8 mouse cellular contexts compared by ENCODE assay signal in genomic region chr9:52676587-52676986, GRCm38 (mm10). TPM values are rescaled to one million over a fixed set of nuclear protein-coding genes. Genes with fewer than 3 reads are reported as not detected.
DNase-seq lines count a peak whose midpoint lies in the region; ATAC-seq lines count a peak whose summit lies in the region.

No protein-coding gene starts in this region.

- ATAC-seq in heart, embryonic 13.5 days (ENCODE audit: extremely low read depth, insufficient number of reproducible peaks, low FRiP score, low TSS enrichment): no peak
- no peak for ATAC-seq in liver, embryonic 11.5 days (replicated peaks; ENCODE audit: low FRiP score)
- no peak for ATAC-seq in monocyte, adult 5-6 weeks (replicated peaks; ENCODE audit: insufficient number of reproducible peaks, low FRiP score, low TSS enrichment, poor library complexity, severe bottlenecking)

- 20% methylated on average over 4 of the region's 4 CpGs for WGBS in heart, embryonic 13.5 days
- WGBS in liver, embryonic 11.5 days: 16% methylated on average over 4 of the region's 4 CpGs

- H3K27me3 ChIP-seq in heart, embryonic 13.5 days (replicated peaks): peaks cover 57% of the 10 kb centered on the region
- H3K27me3 ChIP-seq in liver, embryonic 11.5 days (replicated peaks; ENCODE audit: control insufficient read depth, insufficient read depth, low read length): peaks cover 45% of the 10 kb centered on the region

- no peak overlapping the region for H3K27ac ChIP-seq in heart, embryonic 13.5 days (replicated peaks)
- no peak overlapping the region for H3K27ac ChIP-seq in liver, embryonic 11.5 days (ENCODE audit: low read depth, low read length)

- H3K36me3 ChIP-seq in heart, embryonic 13.5 days: no peaks in the 10 kb centered on the region
- no peaks in the 10 kb centered on the region for H3K36me3 ChIP-seq in liver, embryonic 11.5 days (ENCODE audit: control insufficient read depth, insufficient read depth, low read length)

- no peak overlapping the region for H3K9ac ChIP-seq in heart, embryonic 13.5 days
- H3K9ac ChIP-seq in liver, embryonic 11.5 days (ENCODE audit: low read depth, low read length): no peak overlapping the region

- H3K4me3 ChIP-seq in heart, embryonic 13.5 days: no peak overlapping the region
- no peak overlapping the region for H3K4me3 ChIP-seq in liver, embryonic 11.5 days (ENCODE audit: low read depth, low read length)

- peaks cover 14% of the 10 kb centered on the region for H3K4me1 ChIP-seq in heart, embryonic 13.5 days
- H3K4me1 ChIP-seq in liver, embryonic 11.5 days (replicated peaks; ENCODE audit: control insufficient read depth, insufficient read depth, low read length): no peaks in the 10 kb centered on the region

- DNase-seq in heart, adult 9 months (ENCODE audit: low spot score in 2 of 2): no peak
- DNase-seq in A20 (ENCODE audit: low read depth, low spot score): peak; percentile 25
- DNase-seq in embryo, embryonic 11 days: peak; percentile 64
- DNase-seq in liver, embryonic 11.5 days (ENCODE audit: low spot score): peak; percentile 31
- DNase-seq in right cerebral cortex, postnatal 25 days: no peak
- DNase-seq in heart, adult 11 months: no peak

- H3K4me2 ChIP-seq in heart, embryonic 13.5 days: peak overlapping the region; percentile 36
- H3K4me2 ChIP-seq in liver, embryonic 11.5 days: no peak overlapping the region

- no peaks in the 10 kb centered on the region for H3K9me3 ChIP-seq in heart, embryonic 13.5 days
- no peaks in the 10 kb centered on the region for H3K9me3 ChIP-seq in liver, embryonic 11.5 days (ENCODE audit: control insufficient read depth, low read length)

RNA-seq across cellular contexts. Expression of gene AI593442, which starts 3.0 kb away (rescaled TPM):
- 0.11 and 0.17 TPM in 2 replicates for polyA plus RNA-seq in heart, embryonic 13.5 days (2015; fragmentation: Nextera tagmentation; extraction: Ambion mirVana)
- polyA plus RNA-seq in liver, embryonic 11.5 days (2014; fragmentation: Nextera tagmentation; extraction: Ambion mirVana): 0.10 and 0.21 TPM in 2 replicates
- total RNA-seq in monocyte, adult 5-6 weeks (2017): not detected in 3 replicates

Comparison
In these comparisons a context has a peak if more than half of its experiments do, and no peak if none do; other contexts are left out.
1. DNase-seq: peak in A20 (single experiment), embryo, embryonic 11 days (single experiment) and liver, embryonic 11.5 days (single experiment); none in heart, adult 9 months (0 of 2), right cerebral cortex, postnatal 25 days (single experiment) and heart, adult 11 months (single experiment).